Mouse (Mus musculus) hindbrain, embryonic 16.5 days (tissue): ENCODE measurements around the gene Gm14326. TPM values are rescaled to one million over a fixed set of nuclear protein-coding genes. Genes with fewer than 3 reads are reported as not detected.

Experiments
- polyA plus RNA-seq: library from polyadenylated mRNA; unstranded; fragments of >200 nt; fragmentation: Nextera tagmentation; extraction: Ambion mirVana; gene quantifications from 2 replicates; pipeline ENCODE4 v1.2.1, GENCODE M21; 2015

Gm14326 gene
- polyA plus RNA-seq, 1 experiment from 2014 or later: 20.3 TPM

Other genes with a start within 250 kb of the Gm14326 start
- 8.2 and 9.2 TPM in 2 replicates for gene Gm14322, start 198.0 kb downstream of the Gm14326 start, polyA plus RNA-seq
- gene Gm14325, start 117.0 kb downstream of the Gm14326 start, polyA plus RNA-seq: 46.4 and 49.6 TPM in 2 replicates
- 2.2 and 3.0 TPM in 2 replicates for gene Gm14327, start 60.2 kb downstream of the Gm14326 start, polyA plus RNA-seq
- 0.41 and 0.75 TPM in 2 replicates for gene Zfp972, start 31.7 kb downstream of the Gm14326 start, polyA plus RNA-seq
- 11.3 and 11.7 TPM in 2 replicates for gene Zfp971, start 66.0 kb upstream of the Gm14326 start, polyA plus RNA-seq
- 18.6 and 20.9 TPM in 2 replicates for gene Zfp931, start 121.2 kb upstream of the Gm14326 start, polyA plus RNA-seq
- gene Phactr3, start 161.7 kb upstream of the Gm14326 start, polyA plus RNA-seq: 55.3 and 69.1 TPM in 2 replicates